Mouse (Mus musculus) spleen, adult 12 weeks (tissue): ENCODE data around the gene Numb.
"Not testable (repeated sequence)": the region's sequence is repeated elsewhere in the genome, so short reads cannot be mapped to it uniquely, and the experiment has no call there.

Source experiments
- DNase-seq: peaks from one replicate; pipeline ENCODE4 v3.0.0; 2022; ENCODE audit warnings: low spot score

The Numb gene

DNA sequence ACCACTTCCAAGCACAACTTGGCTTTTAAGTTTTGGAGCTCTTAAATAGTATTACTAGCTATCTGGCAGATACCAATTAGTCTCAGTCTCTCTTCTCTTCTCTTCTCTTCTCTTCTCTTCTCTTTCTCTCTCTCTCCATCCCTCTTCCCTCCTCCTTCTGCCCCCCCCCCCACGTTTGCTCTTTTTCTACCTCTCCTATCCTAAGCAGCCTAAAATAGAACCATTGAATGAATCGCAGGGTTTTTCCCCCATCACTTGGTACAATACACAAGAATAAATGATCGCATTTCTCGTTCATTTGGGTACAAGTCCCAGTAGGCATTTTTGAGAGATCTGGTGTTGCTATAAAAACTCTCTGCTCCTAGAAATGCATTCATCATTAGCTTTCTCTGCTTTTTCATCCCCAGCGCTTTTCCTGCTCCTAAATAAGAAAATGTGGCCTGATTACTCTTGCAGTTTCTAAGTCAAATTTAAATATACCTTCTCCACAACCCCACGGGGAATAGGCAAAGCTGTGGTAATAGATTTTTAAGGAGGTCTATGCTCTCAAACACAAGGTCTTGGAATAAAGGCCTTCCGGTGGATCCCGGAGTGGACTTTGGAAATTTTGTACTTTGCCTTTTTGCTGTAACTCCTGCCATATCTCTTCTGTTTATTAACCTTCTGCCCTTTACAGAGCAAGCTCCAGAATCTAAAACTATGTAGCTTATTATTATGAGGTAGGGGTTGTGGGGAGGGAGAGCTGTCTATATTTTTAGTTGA is 1.2 kb upstream of the Numb start:
- no peak for DNase-seq

DNA sequence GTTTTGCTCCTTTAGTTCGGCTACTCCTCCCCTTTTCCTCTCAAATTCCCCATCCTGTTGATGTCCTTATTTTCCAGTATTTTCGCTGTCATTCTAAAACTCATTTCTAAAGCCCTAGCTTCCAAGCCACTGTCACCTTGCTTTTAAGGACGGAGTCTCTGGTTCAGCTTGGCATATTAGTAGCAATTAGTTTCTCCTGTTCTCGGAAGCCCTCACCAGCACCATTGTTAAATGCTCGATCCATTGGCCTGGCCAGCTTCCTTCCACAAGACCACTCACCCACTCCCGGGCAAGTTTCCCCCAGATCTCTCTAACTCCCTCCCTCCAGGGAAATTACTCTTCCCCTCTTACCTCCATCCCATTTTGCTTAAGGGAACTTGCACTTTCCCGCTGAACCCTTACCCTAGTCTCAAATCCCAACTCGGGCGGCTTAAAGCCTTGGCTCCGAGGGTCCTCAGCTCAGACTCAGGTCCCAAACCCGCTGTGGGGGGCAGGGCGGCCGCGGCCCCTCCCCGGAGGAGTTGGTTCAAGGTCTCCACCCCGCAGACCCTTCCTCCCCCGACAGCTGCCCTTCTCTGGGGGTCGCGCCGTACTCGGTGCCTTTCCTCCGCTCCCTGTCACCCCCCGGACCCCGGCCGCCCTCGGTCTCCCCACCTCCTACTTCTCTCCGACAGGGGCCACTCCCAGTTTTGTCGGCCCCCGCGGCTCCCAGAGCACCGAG is 853 bp downstream of the Numb start:
- no peak for DNase-seq

DNA sequence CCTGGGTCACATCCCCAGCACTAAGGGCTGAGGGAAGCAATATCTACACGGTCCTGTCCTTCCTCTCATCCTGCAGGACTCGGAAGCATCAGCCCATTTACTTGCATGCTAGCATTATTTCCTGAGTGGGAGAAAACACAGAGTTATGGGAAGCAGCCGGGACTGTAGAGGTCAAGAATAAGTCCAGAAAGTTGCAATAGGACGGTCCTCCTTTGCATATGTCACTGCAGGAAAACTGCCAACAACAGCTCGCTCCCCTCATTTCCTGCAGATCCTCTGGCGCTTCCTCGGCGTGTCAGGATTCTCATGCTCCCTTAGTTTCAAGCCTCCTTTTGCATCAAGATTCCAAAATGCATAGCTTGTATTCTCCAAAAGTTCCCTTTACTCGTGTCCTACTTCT is 4.8 kb downstream of the Numb start:
- no peak for DNase-seq

DNA sequence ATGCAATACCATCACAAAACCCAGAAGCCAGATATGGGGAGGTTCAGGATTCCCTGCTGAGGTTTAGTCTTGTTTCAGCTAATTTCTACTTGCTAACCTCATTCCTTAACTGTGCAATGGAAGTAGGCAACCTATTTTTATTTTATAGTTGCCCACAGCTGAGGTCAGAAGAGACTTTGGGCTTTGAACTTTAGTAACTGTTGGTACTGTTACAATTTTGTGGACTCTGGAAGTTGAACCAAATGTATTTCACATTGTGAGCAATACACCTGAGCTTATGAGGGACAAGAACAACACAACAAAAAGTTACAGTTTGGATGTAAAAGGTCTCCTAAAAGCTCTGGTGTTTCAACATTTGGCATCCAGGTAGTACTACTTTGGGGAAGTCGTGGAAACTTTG is 6.9 kb downstream of the Numb start:
- no peak for DNase-seq

DNA sequence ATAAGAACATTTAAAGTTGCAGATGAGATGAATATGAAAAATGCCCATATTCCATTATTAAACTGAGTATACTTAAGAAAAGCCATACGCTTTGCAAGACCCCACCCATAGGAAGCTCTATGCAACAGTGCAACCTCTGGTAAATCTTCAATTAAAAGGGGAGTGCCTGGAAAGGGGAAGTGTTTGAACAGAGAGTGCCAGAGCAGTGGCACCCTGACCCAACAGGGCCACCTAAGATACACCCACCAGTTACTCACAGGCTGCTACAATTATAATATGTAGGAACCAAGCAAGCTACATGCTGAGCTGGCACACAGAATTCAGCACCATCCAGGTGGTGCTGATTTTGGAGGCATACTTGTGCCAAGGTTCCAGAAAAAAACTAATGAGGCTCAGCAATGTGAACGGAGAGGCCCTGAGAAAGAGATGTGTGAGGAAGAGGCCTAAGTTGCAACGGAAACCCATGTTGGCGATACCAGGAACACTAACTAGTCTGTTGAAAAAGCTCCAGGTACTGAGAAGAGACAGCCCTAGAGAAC is 7.5 kb downstream of the Numb start:
- no peak for DNase-seq

DNA sequence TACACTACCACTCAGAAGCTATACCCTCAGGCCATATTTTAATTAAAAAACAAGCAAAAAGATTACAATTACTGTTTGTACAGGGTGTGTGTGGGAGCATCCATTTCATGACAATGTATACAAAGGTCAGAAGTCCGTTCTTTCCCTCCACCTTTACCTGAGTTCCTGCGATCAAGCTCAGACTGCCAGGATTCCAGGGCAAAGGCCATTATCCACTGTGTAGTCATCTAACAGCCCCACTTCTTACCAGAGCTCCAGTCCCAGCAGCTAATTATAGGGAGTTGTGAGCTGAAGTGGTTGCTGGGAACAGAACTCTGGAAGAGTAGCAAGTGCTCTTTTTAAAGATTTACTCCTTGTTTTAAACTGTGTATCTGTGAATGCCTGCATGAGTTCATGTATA is 11.3 kb downstream of the Numb start:
- DNase-seq = no peak

DNA sequence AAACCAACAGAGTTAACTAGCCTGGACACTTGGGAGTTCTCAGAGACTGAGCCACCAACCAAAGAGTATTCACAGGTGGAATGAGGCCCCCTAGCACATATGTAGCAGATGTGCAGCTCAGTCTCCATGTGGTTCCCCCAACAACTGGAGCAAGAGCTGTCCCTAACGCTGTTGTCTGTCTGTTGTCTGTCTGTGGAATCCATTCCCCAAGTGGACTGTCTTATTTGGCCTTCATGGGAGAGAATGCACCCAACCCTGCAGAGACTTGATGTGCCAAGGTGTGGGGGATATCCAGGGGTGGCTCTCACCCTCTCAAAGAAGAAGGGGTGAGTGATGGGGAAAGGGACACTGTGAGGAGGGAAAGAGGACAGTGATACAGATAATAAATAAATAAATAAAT is 28.8 kb downstream of the Numb start:
- no peak for DNase-seq

DNA sequence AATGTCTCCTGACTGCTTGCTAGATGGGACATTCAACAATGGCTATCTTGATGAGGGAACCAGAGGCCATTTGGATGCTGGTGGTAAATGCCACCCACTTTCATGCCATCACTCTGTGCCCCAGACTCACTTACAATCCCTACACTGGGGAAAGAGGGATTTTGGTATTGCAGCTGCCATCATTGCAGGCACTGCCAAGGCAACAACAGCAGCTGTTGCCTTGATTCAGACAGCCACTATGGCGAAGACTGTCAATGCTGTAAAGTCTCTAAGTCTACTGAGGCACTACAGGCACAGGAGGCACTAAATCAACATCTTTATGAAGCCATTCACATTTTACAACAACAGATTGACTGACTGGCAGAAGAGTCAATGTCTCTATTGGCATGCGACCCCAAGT is 30.5 kb downstream of the Numb start:
- no peak for DNase-seq

DNA sequence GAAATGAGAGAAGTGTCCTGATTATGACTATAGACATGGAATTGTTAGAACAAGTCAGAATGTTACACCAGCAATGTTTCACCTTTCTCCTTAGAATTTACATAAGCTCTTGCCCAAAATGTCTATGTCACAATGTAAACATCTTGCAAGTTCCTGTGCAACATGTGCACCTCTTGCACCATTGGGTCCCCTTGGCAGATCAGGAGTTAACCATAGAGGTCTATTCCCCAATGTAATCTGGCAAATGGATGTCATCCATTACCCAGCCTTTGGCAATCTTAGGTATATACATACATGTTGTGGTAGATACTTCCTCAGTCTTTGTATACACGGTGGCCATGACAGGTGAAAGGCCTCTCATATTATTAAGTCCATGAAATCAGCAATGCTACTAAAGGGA is 32.6 kb downstream of the Numb start:
- no peak for DNase-seq

DNA sequence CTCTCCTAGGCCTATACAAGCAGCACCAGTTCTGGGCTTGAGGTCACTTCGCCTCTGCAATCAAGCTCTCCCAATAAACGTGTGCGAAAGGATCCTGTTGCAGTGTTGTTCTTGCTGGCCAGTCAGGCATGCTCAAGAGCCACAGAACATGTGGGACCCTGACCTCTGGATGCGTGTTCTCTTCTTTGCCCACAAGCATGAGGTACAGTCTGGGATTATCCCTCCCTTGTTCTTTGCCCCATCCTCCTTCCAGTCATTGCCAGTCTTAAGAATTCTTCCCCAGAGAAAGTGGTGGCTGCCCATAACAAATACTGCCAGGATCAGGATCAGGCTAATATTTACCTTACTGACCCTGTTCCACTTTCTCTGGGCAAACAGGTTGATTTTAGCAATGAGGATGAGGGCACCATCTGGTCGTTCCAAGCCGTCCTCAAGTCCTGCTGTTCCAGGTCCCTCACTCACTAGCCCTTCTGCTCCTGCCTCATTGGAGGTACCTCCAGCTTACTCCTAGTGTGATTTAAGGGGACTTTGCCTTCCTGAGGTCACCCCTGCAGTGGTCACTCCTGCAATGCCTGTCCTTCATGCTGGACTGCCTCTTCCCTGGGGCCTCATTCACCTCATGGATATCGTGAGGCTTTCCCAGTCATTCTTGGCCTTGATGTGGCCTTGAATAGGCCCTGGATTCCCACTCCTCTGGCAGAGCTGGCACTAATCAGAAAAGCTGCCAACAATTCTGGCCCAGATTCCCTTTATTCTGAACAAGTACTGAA is 36.0 kb downstream of the Numb start:
- no peak for DNase-seq

DNA sequence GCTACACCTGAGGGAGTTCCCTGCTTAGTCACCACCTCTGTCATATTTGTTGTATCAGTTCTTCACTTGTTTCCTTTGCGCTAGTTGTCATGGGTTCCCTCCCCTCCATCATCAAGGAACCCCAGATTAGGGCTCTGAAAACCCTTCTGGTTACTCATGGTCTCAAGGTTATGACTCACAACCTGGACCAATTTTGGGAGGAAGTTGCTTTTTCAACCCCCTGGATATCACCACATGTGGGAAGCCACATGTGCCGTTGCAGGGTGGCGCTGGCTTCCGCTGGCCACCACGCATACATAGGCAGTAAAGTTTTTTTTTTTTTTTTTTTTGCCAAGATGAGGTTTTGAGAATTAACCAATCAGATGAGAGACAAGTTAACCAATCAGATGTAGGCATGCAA is 36.7 kb downstream of the Numb start:
- not testable (repeated sequence) for DNase-seq

DNA sequence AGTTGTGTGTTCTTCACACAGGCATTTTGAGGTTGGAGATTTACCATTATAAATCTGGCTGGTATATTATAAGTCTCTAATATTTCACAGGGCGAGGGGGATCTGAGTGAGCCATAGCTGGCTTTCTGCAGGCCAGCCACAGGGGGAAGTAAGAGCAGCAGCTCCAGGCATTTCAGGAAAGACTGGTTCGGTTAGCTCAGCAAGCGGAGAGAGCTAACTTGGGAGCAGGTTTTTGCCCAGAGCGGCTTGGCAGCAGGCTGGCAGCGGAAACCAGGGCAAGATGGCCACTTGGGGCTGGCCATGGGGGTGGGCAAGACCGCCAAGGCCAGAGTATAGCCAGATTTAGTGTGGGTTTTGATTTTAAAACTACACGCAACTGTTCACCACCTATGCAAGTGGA is 39.2 kb downstream of the Numb start:
- no peak for DNase-seq

DNA sequence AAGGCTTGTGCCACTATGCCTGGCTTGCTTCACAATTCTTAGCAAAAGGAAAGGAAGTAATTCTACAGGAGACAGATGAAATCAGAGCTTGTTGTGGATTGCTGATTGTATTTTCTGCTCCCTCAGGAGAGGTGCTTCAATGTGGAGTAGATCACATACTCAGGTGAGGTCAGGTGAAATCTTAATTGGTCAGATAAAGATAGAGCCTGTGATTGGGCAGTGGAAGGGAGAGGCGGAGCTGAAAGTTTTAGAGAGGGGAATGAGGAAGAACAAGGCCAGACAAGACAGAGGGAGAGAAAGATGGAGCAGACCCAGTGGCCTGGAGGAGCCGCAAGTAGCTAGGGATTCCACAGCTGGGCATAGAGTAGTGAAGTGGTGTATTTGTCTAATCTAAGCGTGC is 39.6 kb downstream of the Numb start:
- DNase-seq = no peak

DNA sequence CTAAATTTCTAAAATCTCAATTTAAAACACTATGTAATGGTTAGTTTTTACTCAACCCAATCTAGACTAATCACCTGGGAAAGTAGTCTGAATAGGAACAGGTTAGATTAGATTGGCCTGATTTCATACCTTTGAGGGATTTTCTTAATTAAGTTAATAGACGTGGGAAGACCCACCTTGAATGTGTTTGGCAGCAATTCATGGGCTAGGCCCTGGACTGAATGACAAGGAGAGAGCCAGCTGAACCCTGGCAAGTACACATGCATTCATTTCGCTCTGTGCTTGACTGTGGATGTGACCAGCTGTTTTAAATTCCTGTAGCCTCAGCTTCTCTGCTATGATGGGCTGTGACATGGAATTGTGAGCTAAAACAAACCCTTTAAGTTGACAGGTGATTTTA is 40.8 kb downstream of the Numb start:
- no peak for DNase-seq

DNA sequence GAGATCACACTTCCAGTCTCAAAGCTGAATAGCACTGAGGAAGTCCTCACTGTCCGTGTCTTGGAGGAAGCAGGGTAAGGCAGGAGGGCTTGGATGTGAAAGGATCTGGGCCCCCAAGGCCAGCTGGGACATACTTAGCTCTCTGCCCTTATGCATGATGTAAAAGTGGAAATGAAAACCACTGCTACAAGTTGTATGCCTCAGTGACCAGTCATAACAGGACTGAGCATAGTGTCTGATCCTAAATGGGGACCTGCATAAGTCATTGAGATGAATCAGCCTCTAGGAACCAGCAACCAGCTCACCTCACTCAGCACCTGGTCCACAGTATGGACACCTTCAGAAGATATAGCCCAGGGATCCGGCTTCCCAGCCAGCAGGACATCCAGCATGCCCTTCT is 46.6 kb downstream of the Numb start:
- no peak for DNase-seq

DNA sequence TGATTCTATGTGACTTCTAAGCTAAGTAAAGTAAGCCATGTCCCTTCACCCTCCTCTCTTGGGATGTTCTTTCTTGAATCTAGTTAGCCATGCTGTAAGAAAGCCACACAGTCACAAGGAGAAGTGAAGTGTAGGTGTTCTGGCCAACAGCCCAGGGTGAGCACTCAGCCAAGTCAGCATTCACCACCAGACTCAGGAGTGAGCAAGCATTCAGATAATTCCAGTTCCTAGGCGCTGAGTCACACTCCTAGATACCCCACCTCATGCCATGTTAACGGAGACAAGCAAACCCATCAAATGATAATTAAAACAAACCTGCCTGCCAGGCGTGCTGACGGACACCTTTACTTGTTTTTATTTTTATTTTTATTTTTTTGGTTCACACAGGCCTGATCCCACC is 47.1 kb downstream of the Numb start:
- DNase-seq = no peak

DNA sequence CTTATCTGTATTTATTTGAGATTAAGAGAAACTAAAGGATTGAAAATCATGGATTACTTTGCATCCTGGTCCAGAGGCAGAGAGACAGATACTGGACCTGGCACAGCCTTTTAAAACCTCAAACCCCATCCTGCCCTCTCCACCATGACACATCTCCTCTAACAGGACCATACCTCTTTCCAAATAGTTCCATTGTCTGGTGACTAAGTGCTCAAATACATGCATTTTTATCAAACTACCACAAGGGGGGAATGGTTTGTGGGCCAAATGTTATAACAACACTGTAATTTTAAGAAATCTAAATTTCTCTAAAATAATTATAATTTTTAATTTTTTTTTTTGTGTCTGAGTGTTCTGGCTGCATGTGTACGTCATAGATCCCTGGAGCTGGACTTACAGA is 57.2 kb downstream of the Numb start:
- no peak for DNase-seq

DNA sequence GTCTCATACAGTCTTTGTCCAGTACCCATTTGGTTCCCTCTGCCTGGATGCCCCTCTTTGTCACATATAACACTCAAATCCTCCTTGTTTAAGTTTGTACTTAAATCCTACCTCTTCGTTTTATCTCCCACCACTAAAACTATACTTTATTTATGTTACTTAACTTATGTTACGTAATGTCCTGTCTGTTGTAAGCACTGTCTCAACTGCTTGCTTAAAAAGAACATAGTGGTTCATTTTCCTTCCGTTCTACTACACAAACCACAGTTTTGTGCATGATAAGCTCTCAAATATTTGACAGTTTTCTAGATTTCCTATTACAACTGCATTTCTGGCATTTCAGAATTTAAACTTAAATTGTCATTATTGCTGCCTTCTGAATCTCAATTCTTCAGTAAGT is 59.9 kb downstream of the Numb start:
- no peak for DNase-seq

DNA sequence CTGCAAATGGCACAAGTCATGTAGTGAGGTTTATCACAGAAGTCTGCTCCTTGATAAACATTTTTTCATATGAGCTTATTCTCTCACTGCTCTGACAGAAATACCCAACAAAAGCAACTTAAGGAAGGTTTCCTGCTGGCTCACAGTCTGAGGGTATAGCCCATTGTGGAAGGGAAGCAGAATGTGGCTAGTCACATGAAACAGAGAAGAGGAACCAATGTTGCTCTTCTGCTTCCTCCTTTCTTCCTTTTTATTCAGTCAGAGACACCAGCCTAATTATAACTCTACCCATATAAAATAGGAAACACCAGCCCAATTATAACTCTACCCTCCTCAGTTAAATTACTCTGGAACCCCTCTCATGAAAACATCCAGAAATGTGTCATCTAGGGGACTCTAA is 61.0 kb downstream of the Numb start:
- DNase-seq = no peak

DNA sequence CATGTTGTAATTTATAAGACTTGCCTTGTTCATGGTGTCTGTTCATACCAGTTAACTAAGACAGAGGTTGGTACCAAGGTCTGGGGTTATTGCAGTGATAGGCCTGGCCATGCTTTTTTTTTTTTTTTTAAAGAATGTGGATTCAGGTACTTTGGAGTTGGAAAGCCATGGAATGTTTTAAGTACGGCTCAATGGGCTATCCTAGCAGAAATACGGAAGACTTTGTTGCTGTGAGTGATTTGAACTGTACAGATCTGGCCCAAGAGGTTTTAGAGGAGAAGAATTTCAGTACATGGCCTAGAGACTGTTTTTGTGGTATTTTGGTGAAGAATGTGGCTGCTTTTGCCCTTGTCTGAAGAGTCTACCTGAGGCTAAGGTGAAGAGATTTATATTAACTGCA is 63.7 kb downstream of the Numb start:
- DNase-seq = no peak

DNA sequence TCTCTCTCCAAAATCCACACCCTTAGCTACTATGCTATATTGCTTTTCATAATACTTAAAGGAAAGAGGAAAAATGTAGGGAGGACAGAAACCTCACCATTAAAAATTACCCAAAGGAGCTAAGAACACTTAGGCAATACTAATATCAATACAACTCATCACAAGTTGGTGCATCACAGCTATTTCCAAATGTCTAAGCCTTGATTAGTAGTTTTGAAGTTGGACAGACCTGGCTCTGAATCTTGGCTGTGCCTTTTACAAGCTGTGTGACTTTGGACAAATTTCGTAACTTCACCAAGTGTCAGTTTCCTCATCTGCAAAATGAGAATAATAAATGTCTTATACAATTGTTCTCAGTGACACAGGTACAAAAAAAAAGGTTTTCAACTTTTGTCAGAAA is 66.5 kb downstream of the Numb start:
- no peak for DNase-seq

DNA sequence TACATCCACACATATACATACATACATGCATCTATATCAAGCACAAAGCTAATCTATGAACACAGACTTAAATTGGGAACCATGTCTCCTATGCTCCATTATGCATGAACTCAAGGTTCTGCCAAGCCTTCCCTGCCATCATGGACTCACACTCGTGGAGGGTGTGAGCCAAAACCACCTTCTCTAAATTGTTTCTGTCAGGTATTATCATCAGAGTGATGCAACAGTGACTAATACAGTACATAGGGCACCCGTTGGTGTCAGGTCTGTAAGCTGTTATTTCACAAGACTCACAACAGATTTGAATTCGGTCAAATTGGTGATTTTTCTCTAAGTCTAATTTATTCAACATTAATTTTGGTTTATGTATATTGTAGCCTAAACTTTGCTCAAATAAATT is 67.5 kb downstream of the Numb start:
- no peak for DNase-seq
